Mouse (Mus musculus) embryonic facial prominence, embryonic 11.5 days (tissue): ENCODE measurements around the gene Cpne8. TPM values are rescaled to one million over a fixed set of nuclear protein-coding genes. Genes with fewer than 3 reads are reported as not detected.
A peak's percentile ranks its signal among the peaks of the same experiment; 100 is the strongest.

Experiments
- ATAC-seq: fragments of 200-750 bp; cut with Nextera tagmentation; replicated peaks from 2 replicates; pipeline ENCODE4 v1.8.0; 2017; ENCODE audit warnings: low read depth; ENCODE audit not compliant: insufficient number of reproducible peaks, low FRiP score, low TSS enrichment
- DNase-seq: peaks from one replicate; pipeline ENCODE4 v3.0.0-alpha.2; 2015; ENCODE audit warnings: low spot score
- H3K27ac ChIP-seq: fragments of 300-500 bp; sonication (generic); replicated peaks from 2 replicates; pipeline ENCODE4 v1.5.1; 2014; ENCODE audit warnings: mild to moderate bottlenecking, low read depth, low read length, control low read depth
- H3K27me3 ChIP-seq: fragments of 300-500 bp; sonication (generic); 2 replicates; pipeline ENCODE4 v1.6.1; 2014; ENCODE audit warnings: mild to moderate bottlenecking, low read length, moderate library complexity, mixed read lengths; ENCODE audit not compliant: control insufficient read depth, insufficient read depth
- H3K36me3 ChIP-seq: fragments of 300-500 bp; sonication (generic); replicated peaks from 2 replicates; pipeline ENCODE4 v1.6.1; 2014; ENCODE audit warnings: low read depth, mild to moderate bottlenecking, low read length, moderate library complexity, mixed read lengths; ENCODE audit not compliant: control insufficient read depth, insufficient read depth
- H3K4me1 ChIP-seq: fragments of 300-500 bp; sonication (generic); 2 replicates; pipeline ENCODE4 v1.6.1; 2014; ENCODE audit warnings: low read length, mixed read lengths; ENCODE audit not compliant: control insufficient read depth, insufficient read depth
- H3K4me2 ChIP-seq: fragments of 300-500 bp; sonication (generic); 2 replicates; pipeline ENCODE4 v1.6.1; 2014; ENCODE audit warnings: low read depth, mild to moderate bottlenecking, control low read depth, low read length, moderate library complexity
- H3K4me3 ChIP-seq: fragments of 300-500 bp; sonication (generic); 2 replicates; pipeline ENCODE4 v1.5.1; 2014; ENCODE audit warnings: low read depth, low read length, control low read depth
- H3K9ac ChIP-seq: fragments of 300-500 bp; sonication (generic); replicated peaks from 2 replicates; pipeline ENCODE4 v1.6.1; 2014; ENCODE audit warnings: mild to moderate bottlenecking, control low read depth, low read length
- H3K9me3 ChIP-seq: fragments of 300-500 bp; sonication (generic); replicated peaks from 2 replicates; pipeline ENCODE4 v1.6.1; 2016; ENCODE audit warnings: mild to moderate bottlenecking, low read length, inconsistent platforms, mixed read lengths; ENCODE audit not compliant: control insufficient read depth
- WGBS: fragments of 180-500 bp; shearing (Covaris S2); extraction: QIAGEN DNeasy Blood & Tissue Kit; methylation state at CpG from one replicate; pipeline ENCODE4 v1.1.7; 2014; 5-methylcytosine and 5-hydroxymethylcytosine counted together
- polyA plus RNA-seq: library from polyadenylated mRNA; unstranded; fragments of >200 nt; fragmentation: Nextera tagmentation; extraction: Ambion mirVana; gene quantifications from 2 replicates; pipeline ENCODE4 v1.2.1, GENCODE M21; 2014

Cpne8 gene
- polyA plus RNA-seq, 1 experiment from 2014 or later, result 5.9 TPM

DNA sequence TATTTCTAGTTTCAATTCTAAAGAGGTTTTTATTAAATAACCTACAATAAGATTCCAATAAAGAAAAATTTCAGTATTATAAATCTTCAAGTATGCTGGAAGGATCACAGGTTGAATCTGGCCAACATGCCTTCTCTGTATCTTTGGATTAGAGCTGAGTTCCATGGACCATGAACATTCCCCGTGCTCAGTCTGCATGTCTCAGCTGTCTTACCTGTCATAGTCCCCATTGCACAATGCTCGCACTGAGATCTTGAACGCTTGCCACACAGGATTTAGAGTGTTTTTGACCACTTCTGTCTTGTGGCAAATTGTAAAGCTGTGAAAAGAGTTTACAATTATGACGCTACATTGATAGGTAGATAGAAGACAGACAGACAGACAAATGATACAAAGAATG is 110.0 kb downstream of the Cpne8 start:
- Histone ChIP-seq H3K27ac (no peak overlapping the region), H3K4me2 (no peak overlapping the region), H3K9me3 (no peaks in the 10 kb centered on the region), H3K9ac (no peak overlapping the region), H3K27me3 (no peaks in the 10 kb centered on the region), H3K4me3 (no peak overlapping the region), H3K36me3 (no peaks in the 10 kb centered on the region), H3K4me1 (no peaks in the 10 kb centered on the region)
- ATAC-seq (no peak), DNase-seq (no peak)
- WGBS, result 92% methylated on average over 4 of the region's 4 CpGs

DNA sequence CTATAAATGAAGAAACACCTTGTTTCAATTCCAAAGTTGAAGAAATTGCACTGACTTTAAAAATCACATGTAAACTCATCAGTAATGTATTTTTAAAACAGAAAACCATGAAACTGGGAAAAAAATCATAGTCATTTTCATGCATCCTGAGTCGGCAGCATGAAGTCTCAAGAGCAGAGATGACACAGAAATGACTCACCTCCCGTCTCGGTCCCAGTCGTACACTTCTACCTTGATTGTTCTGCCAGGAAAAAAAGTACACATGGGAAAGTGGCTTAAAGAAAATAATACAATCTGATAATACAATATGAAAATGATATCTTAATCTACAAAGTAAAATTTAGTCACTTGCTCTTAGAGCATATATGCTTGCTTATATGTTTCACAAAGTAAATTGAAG is 111.2 kb downstream of the Cpne8 start:
- no peak for DNase-seq
- Histone ChIP-seq H3K4me3 (no peak overlapping the region), H3K9me3 (no peaks in the 10 kb centered on the region), H3K27me3 (no peaks in the 10 kb centered on the region), H3K27ac (no peak overlapping the region), H3K4me2 (no peak overlapping the region), H3K36me3 (no peaks in the 10 kb centered on the region), H3K4me1 (no peaks in the 10 kb centered on the region), H3K9ac (no peak overlapping the region)
- ATAC-seq, result no peak
- 88% methylated on average over 4 of the region's 4 CpGs for WGBS

DNA sequence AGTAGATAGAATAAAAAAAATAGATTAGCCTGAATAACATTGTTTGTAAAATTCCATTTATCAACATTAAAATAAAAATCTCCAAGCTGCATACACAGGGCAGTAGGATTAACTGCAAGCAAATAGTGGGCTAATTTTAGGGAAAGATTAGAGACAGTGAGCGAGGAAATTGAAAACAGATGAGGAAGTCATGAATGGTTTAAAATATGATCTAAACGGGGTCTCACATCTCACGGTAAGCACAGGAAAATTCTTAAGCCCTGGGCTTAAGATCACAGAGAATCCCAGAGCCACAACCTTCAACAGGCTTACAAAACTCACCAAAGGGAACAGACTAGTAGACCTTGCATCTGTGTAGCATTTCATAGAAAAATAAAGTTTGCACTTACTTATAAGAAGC is 115.2 kb downstream of the Cpne8 start:
- no peaks in the 10 kb centered on the region for H3K27me3 ChIP-seq
- DNase-seq, result peak; percentile 80
- ATAC-seq, result 0 out of 2 replicates have a peak, but pooled peaks have one; percentile 39
- no peak overlapping the region for H3K4me3 ChIP-seq
- H3K9me3 ChIP-seq, result no peaks in the 10 kb centered on the region
- H3K4me1 ChIP-seq, result no peaks in the 10 kb centered on the region
- no peak overlapping the region for H3K4me2 ChIP-seq
- H3K36me3 ChIP-seq, result no peaks in the 10 kb centered on the region
- no peak overlapping the region for H3K27ac ChIP-seq
- whole genome bisulfite sequencing, result 13% methylated on average over 3 of the region's 3 CpGs
- no peak overlapping the region for H3K9ac ChIP-seq

DNA sequence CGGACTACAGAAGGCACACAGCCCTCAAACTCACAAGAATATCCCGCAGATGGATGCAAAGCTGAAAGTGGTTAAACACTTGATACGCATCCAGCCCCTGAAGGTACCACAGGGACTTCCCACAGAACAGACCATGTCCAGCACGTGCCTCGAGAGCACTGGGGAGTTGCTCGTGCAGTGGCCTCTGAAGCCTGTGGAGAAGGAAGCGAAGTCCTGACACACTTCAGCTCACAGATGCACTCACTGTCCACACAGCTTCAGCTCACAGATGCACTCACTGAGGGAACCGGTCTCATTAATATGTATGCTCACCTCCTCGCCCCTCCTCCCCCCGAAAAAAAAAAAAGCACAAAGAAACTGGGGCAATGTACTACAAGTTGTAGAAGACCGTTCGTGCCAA is 117.6 kb downstream of the Cpne8 start:
- Histone ChIP-seq H3K4me3 (no peak overlapping the region), H3K4me2 (no peak overlapping the region), H3K27me3 (no peaks in the 10 kb centered on the region), H3K27ac (no peak overlapping the region), H3K9me3 (no peaks in the 10 kb centered on the region), H3K4me1 (no peaks in the 10 kb centered on the region), H3K9ac (no peak overlapping the region), H3K36me3 (no peaks in the 10 kb centered on the region)
- 73% methylated on average over 12 of the region's 12 CpGs for whole genome bisulfite sequencing
- ATAC-seq (no peak), DNase-seq (no peak)

DNA sequence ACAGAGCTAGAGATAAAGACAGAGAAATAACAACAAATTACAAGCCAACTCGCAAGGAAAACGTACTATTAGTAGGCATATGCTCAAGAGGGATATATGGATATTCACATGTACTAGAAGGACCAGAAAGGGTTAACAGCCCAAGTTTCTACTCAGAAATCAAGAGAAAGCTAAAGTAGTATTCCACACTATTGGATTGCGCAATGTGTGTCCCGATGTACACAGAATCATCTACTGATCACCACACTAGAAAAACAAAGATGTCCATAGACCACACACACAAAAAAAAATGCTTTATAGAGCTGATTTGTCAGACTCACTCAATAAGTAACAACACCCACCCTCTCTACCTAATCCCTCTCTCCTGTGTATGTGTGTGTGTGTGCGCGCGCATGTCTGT is 130.6 kb downstream of the Cpne8 start:
- Histone ChIP-seq H3K9ac (no peak overlapping the region), H3K9me3 (no peaks in the 10 kb centered on the region), H3K27me3 (no peaks in the 10 kb centered on the region), H3K4me3 (no peak overlapping the region), H3K4me1 (no peaks in the 10 kb centered on the region), H3K4me2 (no peak overlapping the region), H3K36me3 (no peaks in the 10 kb centered on the region), H3K27ac (no peak overlapping the region)
- WGBS, result 95% methylated on average over 7 of the region's 7 CpGs
- ATAC-seq, result no peak
- DNase-seq, result no peak

DNA sequence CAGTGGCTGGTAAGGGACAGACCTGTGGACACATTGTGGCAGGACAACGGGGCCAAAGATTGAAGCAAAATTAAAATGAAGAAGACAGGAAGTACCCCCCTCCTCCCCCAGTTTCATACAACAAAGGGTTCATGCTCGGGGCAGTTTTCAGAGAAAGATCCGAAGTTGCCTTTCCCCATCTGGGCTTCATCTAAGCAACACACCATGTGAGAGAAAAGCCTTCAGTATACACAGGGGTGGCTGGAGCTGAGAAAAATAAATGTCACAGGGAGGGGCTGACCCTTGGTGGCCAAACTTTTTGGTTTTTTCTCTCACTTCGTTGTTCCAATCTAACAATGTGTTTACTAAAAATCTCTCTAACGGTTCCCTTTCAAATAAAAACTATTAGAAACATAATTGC is 135.8 kb downstream of the Cpne8 start:
- H3K4me1 ChIP-seq, result no peaks in the 10 kb centered on the region
- 46% methylated on average over 5 of the region's 5 CpGs for WGBS
- ATAC-seq, result no peak
- no peak overlapping the region for H3K9ac ChIP-seq
- no peak overlapping the region for H3K27ac ChIP-seq
- H3K36me3 ChIP-seq, result no peaks in the 10 kb centered on the region
- H3K9me3 ChIP-seq, result no peaks in the 10 kb centered on the region
- H3K4me3 ChIP-seq, result no peak overlapping the region
- H3K27me3 ChIP-seq, result no peaks in the 10 kb centered on the region
- no peak overlapping the region for H3K4me2 ChIP-seq
- DNase-seq, result peak; percentile 13

DNA sequence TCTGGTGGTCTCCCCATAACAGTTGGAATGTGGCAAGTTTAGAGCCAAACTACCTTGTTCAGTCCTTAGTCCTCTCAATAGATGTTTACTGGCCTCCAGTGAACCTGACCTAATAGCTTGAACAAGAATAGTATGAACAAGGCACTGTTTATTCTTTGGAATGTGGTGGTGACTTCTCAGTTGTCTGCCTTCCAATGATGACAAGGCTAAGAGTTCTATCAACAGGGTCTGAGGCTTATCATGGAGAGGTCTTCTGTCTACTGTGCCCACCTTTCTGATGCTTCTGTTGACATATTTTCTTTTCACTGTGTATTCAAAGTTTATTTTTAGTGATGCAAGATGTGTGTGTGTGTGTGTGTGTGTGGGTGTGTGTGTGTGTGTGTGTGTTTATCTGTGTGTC is 137.1 kb downstream of the Cpne8 start:
- no peaks in the 10 kb centered on the region for H3K4me1 ChIP-seq
- H3K36me3 ChIP-seq, result no peaks in the 10 kb centered on the region
- no peaks in the 10 kb centered on the region for H3K9me3 ChIP-seq
- H3K27me3 ChIP-seq, result no peaks in the 10 kb centered on the region
- no peak overlapping the region for H3K27ac ChIP-seq
- no peak overlapping the region for H3K9ac ChIP-seq
- H3K4me3 ChIP-seq, result no peak overlapping the region
- DNase-seq (no peak), ATAC-seq (no peak)
- no peak overlapping the region for H3K4me2 ChIP-seq

DNA sequence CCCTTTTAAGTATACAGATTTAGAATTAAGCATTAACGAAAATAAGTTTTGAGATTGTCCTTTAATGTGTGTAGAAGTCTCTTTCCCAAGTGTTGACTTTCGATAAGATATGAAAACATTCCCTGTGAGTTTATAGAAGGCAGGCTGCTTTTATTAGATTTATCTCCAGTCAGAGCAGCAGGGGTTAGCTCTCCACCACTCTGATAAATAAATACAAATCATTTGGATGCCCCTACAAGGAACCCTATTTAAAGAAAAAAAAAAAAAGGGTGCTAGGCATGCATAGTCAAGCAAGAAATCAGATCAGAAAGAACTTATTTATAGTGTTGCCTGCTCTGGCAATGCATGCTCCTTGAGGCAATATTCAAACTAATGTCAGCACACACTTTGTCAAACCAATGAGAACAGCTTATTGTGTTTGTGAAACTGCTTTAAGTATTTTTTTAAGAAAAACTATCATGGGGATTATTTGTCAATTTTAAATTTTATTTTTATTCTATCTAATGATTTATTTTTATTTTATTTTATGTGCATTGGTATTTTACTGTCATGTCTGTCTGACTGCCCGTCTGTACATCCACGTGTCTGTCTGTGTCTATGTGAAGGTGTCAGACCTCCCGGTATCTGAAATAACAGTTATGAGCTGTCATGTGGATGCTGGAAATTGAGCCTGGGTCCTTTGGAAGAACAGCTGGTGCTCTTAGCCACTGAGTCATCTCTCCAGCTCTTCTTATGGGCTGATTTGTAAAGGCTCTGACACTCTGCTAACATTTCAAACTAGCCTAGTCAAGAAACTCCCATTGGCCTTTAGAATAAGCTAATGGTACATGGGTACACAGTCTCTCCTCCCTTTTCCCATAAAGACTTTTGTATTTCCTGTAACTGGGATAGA is 142.7 kb downstream of the Cpne8 start:
- DNase-seq (no peak), ATAC-seq (no peak)
- no peaks in the 10 kb centered on the region for H3K4me1 ChIP-seq
- H3K4me2 ChIP-seq, result no peak overlapping the region
- H3K9me3 ChIP-seq, result no peaks in the 10 kb centered on the region
- H3K27me3 ChIP-seq, result no peaks in the 10 kb centered on the region
- no peaks in the 10 kb centered on the region for H3K36me3 ChIP-seq
- H3K27ac ChIP-seq, result no peak overlapping the region
- WGBS, result 79% methylated on average over 5 of the region's 5 CpGs
- H3K9ac ChIP-seq, result no peak overlapping the region
- no peak overlapping the region for H3K4me3 ChIP-seq
